Mouse (Mus musculus) forebrain, embryonic 16.5 days (tissue): Measurements from ENCODE around the gene 9530003J23Rik. TPM values are rescaled to one million over a fixed set of nuclear protein-coding genes. Genes with fewer than 3 reads are reported as not detected.
"Not testable (repeated sequence)": the region's sequence is repeated elsewhere in the genome, so short reads cannot be mapped to it uniquely, and the experiment has no call there.

ENCODE experiments used
- ATAC-seq: fragments of 200-750 bp; cut with Nextera tagmentation; 2 replicates; pipeline ENCODE4 v1.8.0; 2017; ENCODE audit warnings: mild to moderate bottlenecking, moderate library complexity
- H3K27ac ChIP-seq: fragments of 300-500 bp; sonication (generic); 2 replicates; pipeline ENCODE4 v1.5.1; 2014; ENCODE audit warnings: low read length, control low read depth
- H3K27me3 ChIP-seq: fragments of 300-500 bp; sonication (generic); replicated peaks from 2 replicates; pipeline ENCODE4 v1.6.1; 2014; ENCODE audit warnings: low read length; ENCODE audit not compliant: control insufficient read depth, insufficient read depth
- H3K36me3 ChIP-seq: fragments of 300-500 bp; sonication (generic); 2 replicates; pipeline ENCODE4 v1.6.1; 2014; ENCODE audit not compliant: control insufficient read depth, insufficient read depth
- H3K4me1 ChIP-seq: fragments of 300-500 bp; sonication (generic); replicated peaks from 2 replicates; pipeline ENCODE4 v1.6.1; 2014; ENCODE audit warnings: low read length; ENCODE audit not compliant: control insufficient read depth, insufficient read depth
- H3K4me2 ChIP-seq: fragments of 300-500 bp; sonication (generic); 2 replicates; pipeline ENCODE4 v1.6.1; 2014; ENCODE audit warnings: mild to moderate bottlenecking, low read length, control low read depth
- H3K4me3 ChIP-seq: fragments of 300-500 bp; sonication (generic); replicated peaks from 2 replicates; pipeline ENCODE4 v1.5.1; 2014; ENCODE audit warnings: mild to moderate bottlenecking, low read length, control low read depth
- H3K9ac ChIP-seq: fragments of 300-500 bp; sonication (generic); replicated peaks from 2 replicates; pipeline ENCODE4 v1.6.1; 2014; ENCODE audit warnings: low read depth, low read length, control low read depth
- H3K9me3 ChIP-seq: fragments of 300-500 bp; sonication (generic); 2 replicates; pipeline ENCODE4 v1.6.1; 2016; ENCODE audit warnings: low read length; ENCODE audit not compliant: control insufficient read depth
- WGBS: fragments of 180-500 bp; shearing (Covaris S2); extraction: QIAGEN DNeasy Blood & Tissue Kit; methylation state at CpG from one replicate; pipeline ENCODE4 v1.1.7; 2014; 5-methylcytosine and 5-hydroxymethylcytosine counted together
- polyA plus RNA-seq: library from polyadenylated mRNA; unstranded; fragments of >200 nt; fragmentation: Nextera tagmentation; extraction: Ambion mirVana; gene quantifications from 2 replicates; pipeline ENCODE4 v1.2.1, GENCODE M21; 2015

The 9530003J23Rik gene
- polyA plus RNA-seq, 1 experiment from 2014 or later: not detected

DNA sequence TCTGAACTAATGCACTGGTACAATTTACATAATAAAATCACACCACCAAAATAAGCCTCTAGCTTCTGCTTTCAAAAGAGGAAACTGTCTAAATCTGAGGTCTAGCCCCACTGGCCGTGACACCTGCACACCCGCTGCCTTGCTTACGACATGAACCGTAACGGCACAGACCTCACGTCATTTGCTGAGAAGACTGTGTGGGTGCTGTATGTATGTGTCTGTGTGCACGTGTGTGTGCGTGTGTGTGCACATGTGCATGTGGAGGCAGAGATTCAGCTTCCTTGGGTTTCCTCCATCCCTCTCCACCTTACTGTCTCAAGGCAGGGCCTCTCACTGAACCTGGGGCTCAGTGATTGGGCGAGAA, 22.4 kb downstream of the 9530003J23Rik start:
- Histone ChIP-seq H3K4me2 (no peak overlapping the region), H3K4me3 (no peak overlapping the region), H3K9ac (no peak overlapping the region), H3K27me3 (no peaks in the 10 kb centered on the region), H3K36me3 (peaks cover 48% of the 10 kb centered on the region), H3K27ac (no peak overlapping the region), H3K9me3 (no peaks in the 10 kb centered on the region), H3K4me1 (no peaks in the 10 kb centered on the region)
- ATAC-seq: no peak
- 98% methylated on average over 9 of the region's 9 CpGs for WGBS

GRCm38 (mm10) chr10:117215409-117216131, 22.9 kb downstream of the 9530003J23Rik start:
- H3K36me3 ChIP-seq: peaks cover 46% of the 10 kb centered on the region

GRCm38 (mm10) chr10:117211023-117211422, 27.5 kb downstream of the 9530003J23Rik start:
- 93% methylated on average over 6 of the region's 6 CpGs for WGBS
- peaks cover 10% of the 10 kb centered on the region for H3K36me3 ChIP-seq
- no peak overlapping the region for H3K27ac ChIP-seq
- no peaks in the 10 kb centered on the region for H3K9me3 ChIP-seq
- no peak overlapping the region for H3K9ac ChIP-seq
- H3K4me3 ChIP-seq: no peak overlapping the region
- no peak for ATAC-seq
- no peaks in the 10 kb centered on the region for H3K27me3 ChIP-seq
- H3K4me1 ChIP-seq: 0 out of 2 replicates have a peak, but pooled peaks cover 3% of the 10 kb centered on the region
- H3K4me2 ChIP-seq: no peak overlapping the region

More at GRCm38 (mm10) chr10:117215409-117216131, 22.9 kb downstream of the 9530003J23Rik start:
- Histone ChIP-seq H3K4me3 (no peak overlapping the region), H3K9ac (no peak overlapping the region), H3K27me3 (no peaks in the 10 kb centered on the region), H3K27ac (no peak overlapping the region), H3K4me1 (no peaks in the 10 kb centered on the region), H3K4me2 (no peak overlapping the region), H3K9me3 (no peaks in the 10 kb centered on the region)
- 94% methylated on average over 25 of the region's 25 CpGs for WGBS
- no peak for ATAC-seq

DNA sequence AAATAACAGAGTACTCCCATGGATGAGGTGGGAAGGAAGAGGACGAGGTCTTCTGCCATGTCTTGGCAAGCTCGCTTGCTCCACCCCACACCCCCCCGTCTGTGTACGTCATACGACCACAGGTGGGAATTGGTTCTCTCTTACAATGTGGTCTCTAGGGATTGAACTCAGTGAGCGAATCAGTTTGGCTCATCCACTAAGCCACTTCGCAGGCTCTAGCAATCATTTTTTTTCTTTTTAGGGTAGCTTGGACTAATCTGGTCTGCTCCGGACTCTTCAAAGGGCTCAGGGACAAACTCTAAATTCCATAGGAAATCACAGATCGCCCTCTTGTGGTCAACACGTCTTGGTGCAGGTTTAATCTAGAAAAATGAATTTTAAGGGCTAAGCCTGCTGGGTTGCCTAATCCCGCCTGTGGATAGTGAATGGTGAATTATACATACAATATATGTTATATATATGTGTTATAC, 29.0 kb downstream of the 9530003J23Rik start:
- H3K27ac ChIP-seq: no peak overlapping the region
- peak overlapping the region; percentile 45 for H3K4me2 ChIP-seq
- H3K4me1 ChIP-seq: 0 out of 2 replicates have a peak, but pooled peaks cover 3% of the 10 kb centered on the region
- 0 out of 2 replicates have a peak, but pooled peaks cover 2% of the 10 kb centered on the region for H3K36me3 ChIP-seq
- WGBS: 12% methylated on average over 11 of the region's 11 CpGs
- no peaks in the 10 kb centered on the region for H3K27me3 ChIP-seq
- ATAC-seq: peak; percentile 69
- H3K4me3 ChIP-seq: peak overlapping the region; percentile 33
- H3K9me3 ChIP-seq: no peaks in the 10 kb centered on the region
- no peak overlapping the region for H3K9ac ChIP-seq

GRCm38 (mm10) chr10:117208787-117209186, 29.7 kb downstream of the 9530003J23Rik start:
- H3K27ac ChIP-seq, H3K4me1 ChIP-seq, H3K36me3 ChIP-seq, H3K27me3 ChIP-seq, H3K4me2 ChIP-seq, H3K9ac ChIP-seq, ATAC-seq, H3K4me3 ChIP-seq, H3K9me3 ChIP-seq: not testable (repeated sequence)
- 86% methylated on average over 6 of the region's 6 CpGs for WGBS

GRCm38 (mm10) chr10:117208221-117208620, 30.3 kb downstream of the 9530003J23Rik start:
- Histone ChIP-seq H3K4me1 (0 out of 2 replicates have a peak, but pooled peaks cover 3% of the 10 kb centered on the region), H3K36me3 (no peaks in the 10 kb centered on the region), H3K4me2 (no peak overlapping the region), H3K4me3 (no peak overlapping the region), H3K27me3 (no peaks in the 10 kb centered on the region), H3K9ac (no peak overlapping the region), H3K9me3 (no peaks in the 10 kb centered on the region), H3K27ac (no peak overlapping the region)
- no peak for ATAC-seq
- WGBS: 81% methylated on average over 15 of the region's 15 CpGs

GRCm38 (mm10) chr10:117206070-117206469, 32.4 kb downstream of the 9530003J23Rik start:
- Histone ChIP-seq H3K36me3 (no peaks in the 10 kb centered on the region), H3K27ac (no peak overlapping the region), H3K27me3 (no peaks in the 10 kb centered on the region), H3K9me3 (no peaks in the 10 kb centered on the region), H3K4me3 (no peak overlapping the region), H3K9ac (no peak overlapping the region), H3K4me1 (0 out of 2 replicates have a peak, but pooled peaks cover 3% of the 10 kb centered on the region), H3K4me2 (no peak overlapping the region)
- ATAC-seq: no peak
- 93% methylated on average over 3 of the region's 3 CpGs for WGBS

- H3K9me3 ChIP-seq: no peaks in the 10 kb centered on the region
- no peaks in the 10 kb centered on the region for H3K36me3 ChIP-seq
- H3K4me1 ChIP-seq: no peaks in the 10 kb centered on the region
- H3K27me3 ChIP-seq: no peaks in the 10 kb centered on the region
- H3K4me3 ChIP-seq: no peak overlapping the region
- H3K4me2 ChIP-seq: no peak overlapping the region
- WGBS: 76% methylated on average over 2 of the region's 2 CpGs
- no peak for ATAC-seq
- no peak overlapping the region for H3K9ac ChIP-seq
- no peak overlapping the region for H3K27ac ChIP-seq
These were observed 34.9 kb downstream of the 9530003J23Rik start for GRCm38 (mm10) chr10:117203558-117203981.

GRCm38 (mm10) chr10:117202981-117203557, 35.4 kb downstream of the 9530003J23Rik start:
- WGBS: 89% methylated on average over 17 of the region's 17 CpGs
- no peaks in the 10 kb centered on the region for H3K4me1 ChIP-seq
- H3K4me2 ChIP-seq: no peak overlapping the region
- no peaks in the 10 kb centered on the region for H3K9me3 ChIP-seq
- no peaks in the 10 kb centered on the region for H3K27me3 ChIP-seq
- H3K27ac ChIP-seq: no peak overlapping the region
- no peak overlapping the region for H3K4me3 ChIP-seq
- no peak overlapping the region for H3K9ac ChIP-seq
- ATAC-seq: no peak
- H3K36me3 ChIP-seq: no peaks in the 10 kb centered on the region
